Mouse (Mus musculus): Measurements from ENCODE around the gene Coro1b.

DNA sequence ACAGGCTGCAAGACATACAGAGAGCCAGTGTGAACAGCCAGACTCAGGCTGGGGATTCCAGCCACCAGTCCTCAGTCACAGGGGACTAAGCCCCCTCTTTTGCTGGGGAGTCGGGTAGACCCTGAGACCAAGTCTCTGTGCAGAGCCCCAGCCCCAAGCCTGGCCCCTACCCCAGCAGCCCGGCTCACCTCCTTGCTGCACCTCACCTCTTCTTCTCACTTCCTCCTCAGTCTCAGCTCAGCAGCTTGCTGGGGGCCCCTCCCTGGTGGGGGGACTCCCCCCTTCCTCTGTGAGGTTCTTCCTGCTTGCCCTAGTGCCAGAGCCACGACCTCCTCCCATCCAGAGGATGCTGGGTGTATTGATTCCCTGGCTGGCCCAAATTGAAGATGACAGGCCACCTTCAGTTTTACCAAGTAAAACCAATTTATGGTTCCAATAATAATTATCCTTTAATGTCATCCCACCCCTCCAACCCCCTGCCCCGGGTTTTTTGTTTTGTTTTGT lies 42.5 kb downstream of the Coro1b start, which contains the start of gene Tbc1d10c:
- TF ChIP-seq CTCF (IDR thresholded peaks at IDR 0.05; ENCODE audit: borderline replicate concordance, insufficient read depth, low read length) (no peak), POLR2A (IDR thresholded peaks at IDR 0.05; ENCODE audit: low read depth, low read length) (no peak)
